ENCODE assay signal across 8 mouse cellular contexts in the genomic region with DNA sequence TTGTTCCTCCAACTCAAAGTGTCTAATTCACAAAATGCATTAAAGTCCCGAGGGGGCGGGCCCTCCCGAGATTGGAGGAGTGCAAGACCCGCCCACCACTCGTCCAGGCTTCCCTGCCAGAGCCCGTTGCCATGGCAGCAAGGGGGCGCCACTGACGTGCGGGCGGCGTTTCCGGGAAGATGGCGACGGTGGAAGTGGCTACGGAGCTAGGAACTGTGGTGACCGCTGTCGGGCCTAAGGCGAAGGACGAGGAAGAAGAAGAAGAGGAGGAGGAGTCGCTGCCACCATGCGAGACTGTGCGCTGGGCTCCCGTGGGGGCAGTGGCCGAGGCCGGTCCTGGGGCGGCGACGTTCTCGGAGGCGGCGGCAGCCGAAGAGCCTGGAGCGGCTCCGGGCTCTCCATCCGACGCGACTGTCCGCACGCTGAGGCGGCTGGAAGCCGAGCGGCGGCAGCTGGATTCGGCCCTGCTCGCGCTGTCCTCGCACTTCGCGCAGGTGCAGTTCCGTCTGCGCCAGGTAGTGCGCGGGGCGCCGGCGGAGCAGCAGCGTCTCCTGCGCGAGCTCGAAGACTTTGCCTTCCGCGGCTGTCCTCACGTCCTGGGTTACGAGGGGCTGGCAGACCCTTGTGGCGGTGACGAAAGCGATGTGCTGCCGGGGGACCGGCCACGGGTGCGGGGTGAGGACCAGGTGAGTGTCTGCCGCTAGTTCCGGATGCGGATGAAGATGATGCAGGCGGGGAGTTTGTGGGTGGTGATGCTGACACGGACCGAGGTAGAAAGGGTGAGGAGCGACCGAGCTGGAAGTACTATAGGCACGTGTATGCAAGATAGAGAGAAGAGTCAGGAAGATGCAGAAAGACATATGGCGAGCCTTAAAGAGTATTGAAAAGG. TPM values are rescaled to one million over a fixed set of nuclear protein-coding genes. Genes with fewer than 3 reads are reported as not detected.
A peak's percentile ranks its signal among the peaks of the same experiment; 100 is the strongest.
DNase-seq lines count a peak whose midpoint lies in the region; ATAC-seq lines count a peak whose summit lies in the region.

A gene (plus strand): TSS at position 161 of the 889 bp plus-strand sequence.
A gene (minus strand): TSS at position 409 of the 889 bp plus-strand sequence.

- no peaks in the 10 kb centered on the region for H3K9me3 ChIP-seq in hindbrain, embryonic 12.5 days (replicated peaks)

- H3K36me3 ChIP-seq in hindbrain, embryonic 12.5 days, result peaks cover 13% of the 10 kb centered on the region

- H3K9ac ChIP-seq in hindbrain, embryonic 12.5 days, result peak within 1 kb of the TSS; percentile 73

- peak within 1 kb of the TSS; percentile 91 for H3K27ac ChIP-seq in hindbrain, embryonic 12.5 days

- H3K4me3 ChIP-seq in hindbrain, embryonic 12.5 days, result peak within 1 kb of the TSS; percentile 91

- peaks cover 26% of the 10 kb centered on the region for H3K4me1 ChIP-seq in hindbrain, embryonic 12.5 days

- DNase-seq in NIH3T3 (ENCODE audit: low read depth), result peak; percentile 99
- peak; percentile 100 for DNase-seq in cerebellum, postnatal 10 days
- peak; percentile 94 to 98 for DNase-seq in frontal cortex, postnatal 10 days (ENCODE audit: low spot score in 2 of 2)
- DNase-seq in layer of hippocampus, postnatal 14 days (ENCODE audit: low spot score in 2 of 2), result peak; percentile 94 to 98
- peak; percentile 100 for DNase-seq in lung, postnatal 14 days
- peak; percentile 82 for DNase-seq in retina, adult 2 months (ENCODE audit: low read depth, low spot score)
- DNase-seq in thymus, postnatal 36 days, result peak; percentile 98

- WGBS in hindbrain, embryonic 12.5 days, result under 1% methylated on average over 81 of the region's 81 CpGs

- peak; percentile 92 for ATAC-seq in hindbrain, embryonic 12.5 days (ENCODE audit: low FRiP score)

- H3K27me3 ChIP-seq in hindbrain, embryonic 12.5 days, result 0 out of 2 replicates have a peak, but pooled peaks cover 4% of the 10 kb centered on the region

- H3K4me2 ChIP-seq in hindbrain, embryonic 12.5 days (replicated peaks), result peak within 1 kb of the TSS; percentile 92

RNA-seq across cellular contexts. Expression of the first gene that starts in this region (rescaled TPM):
- 27.6 and 29.4 TPM in 2 replicates for polyA plus RNA-seq in hindbrain, embryonic 12.5 days (2016; fragmentation: Nextera tagmentation; extraction: Ambion mirVana)
- total RNA-seq in layer of hippocampus, postnatal 14 days (2021), result 10 to 100 TPM; 29.7 to 30.1 TPM

RNA-seq across cellular contexts. Expression of the second gene that starts in this region (rescaled TPM):
- 3.0 and 5.9 TPM in 2 replicates for polyA plus RNA-seq in hindbrain, embryonic 12.5 days (2016; fragmentation: Nextera tagmentation; extraction: Ambion mirVana)
- 1 to 10 TPM; 3.2 to 4.8 TPM for total RNA-seq in layer of hippocampus, postnatal 14 days (2021)

Comparison
In these comparisons a context has a peak if more than half of its experiments do, and no peak if none do; other contexts are left out.
1. Peak in every context shown above with its lines: DNase-seq, ATAC-seq, H3K4me3 ChIP-seq and H3K27ac ChIP-seq.